Mouse (Mus musculus) layer of hippocampus, postnatal 10 days (tissue): ENCODE results near the gene Gm960. TPM values are rescaled to one million over a fixed set of nuclear protein-coding genes. Genes with fewer than 3 reads are reported as not detected.

Source experiments
- DNase-seq, 2 experiments: peaks; one replicate each; pipeline ENCODE4 v3.0.0; 2021; ENCODE audit warnings: low spot score in 2 of 2
- long read RNA-seq: library from polyadenylated mRNA; stranded (forward); transcript quantifications from one replicate; pipeline ENCODE4 v2.0.0, GENCODE M21; 2023
- total RNA-seq, 2 experiments: library from RNA; stranded (reverse); gene quantifications; 2 replicates each; pipeline ENCODE4 v1.2.3; 2021

Gm960 gene
- 1 to 10 TPM; 2.1 to 2.3 TPM for total RNA-seq
- long read RNA-seq, partial matches to known transcripts = 0 of 9 reads
- long read RNA-seq, other reads (novel, unspliced or antisense) = 9 of 9 reads

GRCm38 (mm10) chr19:4698205-4698677 lies at the start of gene Gm960:
Gene Gm960, minus strand, starts transcription at chr19:4698668.
- DNase-seq = peak; percentile 85 to 90

- DNase-seq = no peak
Measured at GRCm38 (mm10) chr19:4747631-4748312, 49.3 kb upstream of the Gm960 start.

GRCm38 (mm10) chr19:4746611-4747010 lies 48.1 kb upstream of the Gm960 start:
- peak in 1 of 2 experiments; percentile 48 for DNase-seq

- DNase-seq = no peak
Measured at GRCm38 (mm10) chr19:4745681-4746080, 47.2 kb upstream of the Gm960 start.

GRCm38 (mm10) chr19:4745057-4745456 lies 46.6 kb upstream of the Gm960 start:
- DNase-seq = no peak

GRCm38 (mm10) chr19:4744026-4744425 lies 45.6 kb upstream of the Gm960 start:
- no peak for DNase-seq

GRCm38 (mm10) chr19:4743524-4743923 lies 45.1 kb upstream of the Gm960 start:
- DNase-seq = peak in 1 of 2 experiments; percentile 57

GRCm38 (mm10) chr19:4742229-4742628 lies 43.8 kb upstream of the Gm960 start:
- DNase-seq = no peak

- DNase-seq = no peak
Measured at GRCm38 (mm10) chr19:4741482-4741881, 43.0 kb upstream of the Gm960 start.

GRCm38 (mm10) chr19:4739762-4740161 lies 41.3 kb upstream of the Gm960 start:
- DNase-seq = no peak

GRCm38 (mm10) chr19:4739053-4739452 lies 40.6 kb upstream of the Gm960 start:
- DNase-seq = no peak

GRCm38 (mm10) chr19:4737866-4738265 lies 39.4 kb upstream of the Gm960 start:
- DNase-seq = no peak

GRCm38 (mm10) chr19:4733052-4733451 lies 34.6 kb upstream of the Gm960 start:
- DNase-seq = no peak

- no peak for DNase-seq
Measured at GRCm38 (mm10) chr19:4729186-4729585, 30.7 kb upstream of the Gm960 start.

- no peak for DNase-seq
Measured at GRCm38 (mm10) chr19:4720671-4721244, 22.3 kb upstream of the Gm960 start.

- no peak for DNase-seq
Measured at GRCm38 (mm10) chr19:4720112-4720511, 21.6 kb upstream of the Gm960 start.

- DNase-seq = no peak
Measured at GRCm38 (mm10) chr19:4719351-4719764, 20.9 kb upstream of the Gm960 start.

GRCm38 (mm10) chr19:4718716-4719115 lies 20.2 kb upstream of the Gm960 start:
- no peak for DNase-seq

GRCm38 (mm10) chr19:4717281-4717680 lies 18.8 kb upstream of the Gm960 start:
- no peak for DNase-seq

GRCm38 (mm10) chr19:4716756-4717155 lies 18.3 kb upstream of the Gm960 start:
- DNase-seq = no peak

GRCm38 (mm10) chr19:4713886-4714285 lies 15.4 kb upstream of the Gm960 start:
- DNase-seq = no peak

GRCm38 (mm10) chr19:4712781-4713526 lies 14.5 kb upstream of the Gm960 start:
- no peak for DNase-seq
